Mouse (Mus musculus): ENCODE data around the gene Rrm1.

Gene Rrm1

GRCm38 (mm10) chr7:102441657-102442391 lies at the start of gene Rrm1:
Rrm1 (plus strand) TSS chr7:102441695.
- in situ Hi-C loops (cut with MboI; ENCODE audit: unreplicated experiment in 2 of 2) = no loop called here

GRCm38 (mm10) chr7:102393898-102394297 lies 47.6 kb upstream of the Rrm1 start:
- in situ Hi-C loops (cut with MboI; ENCODE audit: unreplicated experiment in 2 of 2) = no loop called here

GRCm38 (mm10) chr7:102395894-102396293 lies 45.6 kb upstream of the Rrm1 start:
- in situ Hi-C loops (cut with MboI; ENCODE audit: unreplicated experiment in 2 of 2) = no loop called here

- in situ Hi-C loops (cut with MboI; ENCODE audit: unreplicated experiment in 2 of 2) = no loop called here
Measured at GRCm38 (mm10) chr7:102396331-102396730, 45.2 kb upstream of the Rrm1 start.

- in situ Hi-C loops (cut with MboI; ENCODE audit: unreplicated experiment in 2 of 2) = no loop called here
Measured at GRCm38 (mm10) chr7:102399180-102399731, 42.2 kb upstream of the Rrm1 start.

- in situ Hi-C loops (cut with MboI; ENCODE audit: unreplicated experiment in 2 of 2) = loop anchor here in 1 of 2 experiments (25.0 kb wide), 1 partner anchor 742 kb away; the partner anchor contains the start of gene Clpb
Measured at GRCm38 (mm10) chr7:102404118-102404517, 37.4 kb upstream of the Rrm1 start.

GRCm38 (mm10) chr7:102407440-102407839 lies 34.1 kb upstream of the Rrm1 start:
- in situ Hi-C loops (cut with MboI; ENCODE audit: unreplicated experiment in 2 of 2) = loop anchor here in 1 of 2 experiments (25.0 kb wide), 1 partner anchor 745 kb away; the partner anchor contains the start of gene Clpb

GRCm38 (mm10) chr7:102415272-102415671 lies 26.2 kb upstream of the Rrm1 start:
- in situ Hi-C loops (cut with MboI; ENCODE audit: unreplicated experiment in 2 of 2) = loop anchor here (5.0 to 25.0 kb wide), 3 partner anchors 158 to 753 kb away; partner anchors contain the start of genes Rhog (in 2 of the 2) and Clpb (in 1 of the 2)

GRCm38 (mm10) chr7:102415841-102416240 lies 25.7 kb upstream of the Rrm1 start:
- in situ Hi-C loops (cut with MboI; ENCODE audit: unreplicated experiment in 2 of 2) = loop anchor here (5.0 to 25.0 kb wide), 3 partner anchors 159 to 754 kb away; partner anchors contain the start of genes Rhog (in 2 of the 2) and Clpb (in 1 of the 2)

GRCm38 (mm10) chr7:102417398-102417797 lies 24.1 kb upstream of the Rrm1 start:
- in situ Hi-C loops (cut with MboI; ENCODE audit: unreplicated experiment in 2 of 2) = loop anchor here (5.0 to 25.0 kb wide), 3 partner anchors 160 to 755 kb away; partner anchors contain the start of genes Rhog (in 2 of the 2) and Clpb (in 1 of the 2)

GRCm38 (mm10) chr7:102422036-102422435 lies 19.5 kb upstream of the Rrm1 start:
- in situ Hi-C loops (cut with MboI; ENCODE audit: unreplicated experiment in 2 of 2) = loop anchor here (5.0 to 25.0 kb wide), 3 partner anchors 230 to 760 kb away; partner anchors contain the start of gene Clpb (in 1 of the 2)

- in situ Hi-C loops (cut with MboI; ENCODE audit: unreplicated experiment in 2 of 2) = no loop called here
Measured at GRCm38 (mm10) chr7:102425933-102426685, 15.4 kb upstream of the Rrm1 start.

- in situ Hi-C loops (cut with MboI; ENCODE audit: unreplicated experiment in 2 of 2) = no loop called here
Measured at GRCm38 (mm10) chr7:102434344-102434743, 7.2 kb upstream of the Rrm1 start.

GRCm38 (mm10) chr7:102440822-102441656 lies 456 bp upstream of the Rrm1 start:
- in situ Hi-C loops (cut with MboI; ENCODE audit: unreplicated experiment in 2 of 2) = no loop called here

- in situ Hi-C loops (cut with MboI; ENCODE audit: unreplicated experiment in 2 of 2) = no loop called here
Measured at GRCm38 (mm10) chr7:102442432-102442831, 937 bp downstream of the Rrm1 start.

- in situ Hi-C loops (cut with MboI; ENCODE audit: unreplicated experiment in 2 of 2) = no loop called here
Measured at GRCm38 (mm10) chr7:102444301-102444700, 2.8 kb downstream of the Rrm1 start.

GRCm38 (mm10) chr7:102446438-102446837 lies 4.9 kb downstream of the Rrm1 start:
- in situ Hi-C loops (cut with MboI; ENCODE audit: unreplicated experiment in 2 of 2) = no loop called here

- in situ Hi-C loops (cut with MboI; ENCODE audit: unreplicated experiment in 2 of 2) = no loop called here
Measured at GRCm38 (mm10) chr7:102458618-102459380, 17.3 kb downstream of the Rrm1 start.

- in situ Hi-C loops (cut with MboI; ENCODE audit: unreplicated experiment in 2 of 2) = no loop called here
Measured at GRCm38 (mm10) chr7:102467566-102467965, 26.1 kb downstream of the Rrm1 start.
